Mouse (Mus musculus): ENCODE results near the gene Ralgds. TPM values are rescaled to one million over a fixed set of nuclear protein-coding genes. Genes with fewer than 3 reads are reported as not detected.

Ralgds gene
- polyA plus RNA-seq, 1 experiment: 5.2 TPM

GRCm38 (mm10) chr2:28547237-28548172 lies 34.6 kb downstream of the Ralgds start:
- Histone ChIP-seq H3K4me1 (ENCODE audit: control insufficient read depth, insufficient read depth, low read length) (no peaks in the 10 kb centered on the region), H3K4me3 (replicated peaks; ENCODE audit: control insufficient read depth, low read depth, low read length) (no peak overlapping the region), H3K27ac (ENCODE audit: control insufficient read depth, insufficient read depth, low read depth, low read length, poor library complexity) (no peak overlapping the region)
- TF ChIP-seq POLR2A (IDR thresholded peaks at IDR 0.05; ENCODE audit: borderline replicate concordance, control insufficient read depth, low read depth, low read length): no peak
- TF ChIP-seq CTCF (IDR thresholded peaks at IDR 0.05; ENCODE audit: control insufficient read depth, insufficient read depth, low read length): peak; percentile 99
- WGBS: 49% methylated on average over 11 of the region's 11 CpGs

GRCm38 (mm10) chr2:28549157-28549556 lies 36.2 kb downstream of the Ralgds start:
- 84% methylated on average over 13 of the region's 13 CpGs for WGBS
- Histone ChIP-seq H3K4me3 (replicated peaks; ENCODE audit: control insufficient read depth, low read depth, low read length) (no peak overlapping the region), H3K27ac (ENCODE audit: control insufficient read depth, insufficient read depth, low read depth, low read length, poor library complexity) (no peak overlapping the region), H3K4me1 (ENCODE audit: control insufficient read depth, insufficient read depth, low read length) (no peaks in the 10 kb centered on the region)
- TF ChIP-seq CTCF (IDR thresholded peaks at IDR 0.05; ENCODE audit: control insufficient read depth, insufficient read depth, low read length): no peak
- TF ChIP-seq POLR2A (IDR thresholded peaks at IDR 0.05; ENCODE audit: borderline replicate concordance, control insufficient read depth, low read depth, low read length): no peak

GRCm38 (mm10) chr2:28552301-28552700 lies 39.4 kb downstream of the Ralgds start:
- no peak overlapping the region for H3K4me3 ChIP-seq (replicated peaks; ENCODE audit: control insufficient read depth, low read depth, low read length)
- no peaks in the 10 kb centered on the region for H3K4me1 ChIP-seq (ENCODE audit: control insufficient read depth, insufficient read depth, low read length)
- no peak overlapping the region for H3K27ac ChIP-seq (ENCODE audit: control insufficient read depth, insufficient read depth, low read depth, low read length, poor library complexity)
- 91% methylated on average over 5 of the region's 5 CpGs for WGBS
- no peak for TF ChIP-seq POLR2A (IDR thresholded peaks at IDR 0.05; ENCODE audit: borderline replicate concordance, control insufficient read depth, low read depth, low read length)
- no peak for TF ChIP-seq CTCF (IDR thresholded peaks at IDR 0.05; ENCODE audit: control insufficient read depth, insufficient read depth, low read length)

GRCm38 (mm10) chr2:28557452-28557851 lies 44.5 kb downstream of the Ralgds start:
- Histone ChIP-seq H3K27ac (ENCODE audit: control insufficient read depth, insufficient read depth, low read depth, low read length, poor library complexity) (no peak overlapping the region), H3K4me3 (replicated peaks; ENCODE audit: control insufficient read depth, low read depth, low read length) (no peak overlapping the region), H3K4me1 (ENCODE audit: control insufficient read depth, insufficient read depth, low read length) (no peaks in the 10 kb centered on the region)
- TF ChIP-seq POLR2A (IDR thresholded peaks at IDR 0.05; ENCODE audit: borderline replicate concordance, control insufficient read depth, low read depth, low read length) (no peak), CTCF (IDR thresholded peaks at IDR 0.05; ENCODE audit: control insufficient read depth, insufficient read depth, low read length) (no peak)
- 78% methylated on average over 5 of the region's 5 CpGs for whole genome bisulfite sequencing

GRCm38 (mm10) chr2:28563303-28563702 lies 50.4 kb downstream of the Ralgds start, which contains the start of gene Cel:
Gene Cel (minus strand): TSS chr2:28563403.
- no peak within 1 kb of the TSS for H3K27ac ChIP-seq (ENCODE audit: control insufficient read depth, insufficient read depth, low read depth, low read length, poor library complexity)
- no peaks in the 10 kb centered on the region for H3K4me1 ChIP-seq (ENCODE audit: control insufficient read depth, insufficient read depth, low read length)
- 71% methylated on average over 6 of the region's 6 CpGs for WGBS
- TF ChIP-seq CTCF (IDR thresholded peaks at IDR 0.05; ENCODE audit: control insufficient read depth, insufficient read depth, low read length) (no peak), POLR2A (IDR thresholded peaks at IDR 0.05; ENCODE audit: borderline replicate concordance, control insufficient read depth, low read depth, low read length) (no peak)
- no peak within 1 kb of the TSS for H3K4me3 ChIP-seq (replicated peaks; ENCODE audit: control insufficient read depth, low read depth, low read length)

GRCm38 (mm10) chr2:28563830-28564229 lies 50.9 kb downstream of the Ralgds start:
- TF ChIP-seq POLR2A (IDR thresholded peaks at IDR 0.05; ENCODE audit: borderline replicate concordance, control insufficient read depth, low read depth, low read length): no peak
- no peak for TF ChIP-seq CTCF (IDR thresholded peaks at IDR 0.05; ENCODE audit: control insufficient read depth, insufficient read depth, low read length)
- no peaks in the 10 kb centered on the region for H3K4me1 ChIP-seq (ENCODE audit: control insufficient read depth, insufficient read depth, low read length)
- no peak overlapping the region for H3K4me3 ChIP-seq (replicated peaks; ENCODE audit: control insufficient read depth, low read depth, low read length)
- H3K27ac ChIP-seq (ENCODE audit: control insufficient read depth, insufficient read depth, low read depth, low read length, poor library complexity): no peak overlapping the region

- no peak overlapping the region for H3K27ac ChIP-seq (ENCODE audit: control insufficient read depth, insufficient read depth, low read depth, low read length, poor library complexity)
- WGBS: 92% methylated on average over 4 of the region's 4 CpGs
- TF ChIP-seq POLR2A (IDR thresholded peaks at IDR 0.05; ENCODE audit: borderline replicate concordance, control insufficient read depth, low read depth, low read length) (no peak), CTCF (IDR thresholded peaks at IDR 0.05; ENCODE audit: control insufficient read depth, insufficient read depth, low read length) (no peak)
- no peaks in the 10 kb centered on the region for H3K4me1 ChIP-seq (ENCODE audit: control insufficient read depth, insufficient read depth, low read length)
- H3K4me3 ChIP-seq (replicated peaks; ENCODE audit: control insufficient read depth, low read depth, low read length): no peak overlapping the region
Measured at GRCm38 (mm10) chr2:28564380-28564779, 51.5 kb downstream of the Ralgds start.

- H3K4me3 ChIP-seq (replicated peaks; ENCODE audit: control insufficient read depth, low read depth, low read length): no peak overlapping the region
- TF ChIP-seq CTCF (IDR thresholded peaks at IDR 0.05; ENCODE audit: control insufficient read depth, insufficient read depth, low read length) (no peak), POLR2A (IDR thresholded peaks at IDR 0.05; ENCODE audit: borderline replicate concordance, control insufficient read depth, low read depth, low read length) (no peak)
- 76% methylated on average over 5 of the region's 5 CpGs for WGBS
- H3K4me1 ChIP-seq (ENCODE audit: control insufficient read depth, insufficient read depth, low read length): no peaks in the 10 kb centered on the region
- H3K27ac ChIP-seq (ENCODE audit: control insufficient read depth, insufficient read depth, low read depth, low read length, poor library complexity): no peak overlapping the region
Measured at GRCm38 (mm10) chr2:28566545-28566944, 53.6 kb downstream of the Ralgds start.

All from bone marrow, adult 2 months (tissue).